10 mouse cellular contexts compared by ENCODE assay signal in the genomic region with DNA sequence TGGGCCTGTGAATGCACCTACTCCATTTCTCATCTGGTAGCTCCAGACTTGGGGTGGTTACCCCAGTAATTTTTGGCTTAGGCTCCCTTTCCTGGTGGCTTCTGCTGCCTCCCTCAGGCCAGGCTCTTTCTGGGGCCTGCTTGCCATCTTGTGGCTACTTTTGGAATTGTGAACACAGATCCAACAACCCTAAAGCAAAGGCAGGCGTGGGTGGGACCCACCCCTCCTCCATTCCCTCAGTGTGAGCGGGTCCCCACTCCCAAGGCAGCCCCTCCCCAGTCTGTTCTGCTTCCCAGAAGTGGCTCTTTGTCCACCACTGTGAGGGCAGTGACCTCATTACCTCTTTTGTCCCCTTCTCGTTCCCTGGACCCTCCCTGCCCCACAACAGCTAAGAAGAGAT. TPM values are rescaled to one million over a fixed set of nuclear protein-coding genes. Genes with fewer than 3 reads are reported as not detected.
DNase-seq lines count a peak whose midpoint lies in the region; ATAC-seq and TF ChIP-seq lines count a peak whose summit lies in the region.
"Had no signal": no experiment of that assay in that cellular context is flagged by ENCODE, and none has a peak within 500 bp of the region (broad histone marks: within the 10 kb centered on the region; RNA-seq: fewer than 3 reads in every experiment).

No protein-coding gene starts in this region.

- no peak for ATAC-seq in forebrain, postnatal 0 days
- ATAC-seq in forebrain, embryonic 12.5 days (ENCODE audit: low FRiP score) = no peak
- no peak for ATAC-seq in liver, postnatal 0 days
- no peak for ATAC-seq in liver, embryonic 12.5 days

- peak; percentile 66 for TF ChIP-seq CTCF in forebrain, postnatal 0 days (IDR thresholded peaks at IDR 0.05; ENCODE audit: low read depth)
- TF ChIP-seq CTCF in liver, postnatal 0 days (IDR thresholded peaks at IDR 0.05; ENCODE audit: low read depth) = peak; percentile 54

- no peak overlapping the region for H3K4me2 ChIP-seq in forebrain, postnatal 0 days (ENCODE audit: low read depth)
- no peak overlapping the region for H3K4me2 ChIP-seq in forebrain, embryonic 12.5 days
- H3K4me2 ChIP-seq in liver, postnatal 0 days (ENCODE audit: low read depth, low read length) = no peak overlapping the region
- H3K4me2 ChIP-seq in liver, embryonic 12.5 days = no peak overlapping the region
- H3K4me2 ChIP-seq: heart, embryonic 13.5 days had no signal

- H3K36me3 ChIP-seq in forebrain, postnatal 0 days (ENCODE audit: insufficient read depth) = no peaks in the 10 kb centered on the region
- H3K36me3 ChIP-seq in forebrain, embryonic 12.5 days (replicated peaks) = no peaks in the 10 kb centered on the region
- no peaks in the 10 kb centered on the region for H3K36me3 ChIP-seq in liver, postnatal 0 days (replicated peaks; ENCODE audit: insufficient read depth, low read length)
- no peaks in the 10 kb centered on the region for H3K36me3 ChIP-seq in liver, embryonic 12.5 days
- no peaks in the 10 kb centered on the region for H3K36me3 ChIP-seq in limb, embryonic 10.5 days
- H3K36me3 ChIP-seq: heart, embryonic 13.5 days had no signal

- DNase-seq in forebrain, postnatal 0 days = peak; percentile 38
- DNase-seq in liver, postnatal 0 days = no peak
- peak; percentile 22 for DNase-seq in MN1 (ENCODE audit: low spot score)
- peak; percentile 58 for DNase-seq in limb, embryonic 10.5 days (ENCODE audit: low spot score)
- DNase-seq in urinary bladder, postnatal 25 days (ENCODE audit: low spot score) = no peak
- DNase-seq in right cerebral cortex, adult 18-20 months = no peak

- H3K4me1 ChIP-seq in forebrain, postnatal 0 days (ENCODE audit: insufficient read depth) = peaks cover 3% of the 10 kb centered on the region; the same call in 1 of the 2 replicates
- H3K4me1 ChIP-seq in forebrain, embryonic 12.5 days = peaks cover 22% of the 10 kb centered on the region
- peaks cover 15% of the 10 kb centered on the region for H3K4me1 ChIP-seq in liver, postnatal 0 days (ENCODE audit: insufficient read depth)
- H3K4me1 ChIP-seq in liver, embryonic 12.5 days = peaks cover 20% of the 10 kb centered on the region
- peaks cover 24% of the 10 kb centered on the region for H3K4me1 ChIP-seq in limb, embryonic 10.5 days

- WGBS in forebrain, postnatal 0 days = 16% methylated on average over 3 of the region's 3 CpGs
- WGBS in forebrain, embryonic 12.5 days = 5% methylated on average over 3 of the region's 3 CpGs
- 43% methylated on average over 3 of the region's 3 CpGs for WGBS in liver, postnatal 0 days (ENCODE audit: insufficient replicate concordance)
- 28% methylated on average over 3 of the region's 3 CpGs for WGBS in liver, embryonic 12.5 days (ENCODE audit: insufficient replicate concordance)
- 25% methylated on average over 3 of the region's 3 CpGs for WGBS in limb, embryonic 10.5 days

- no peak for TF ChIP-seq EP300 in liver, postnatal 0 days (IDR thresholded peaks at IDR 0.05; ENCODE audit: low read depth)

- H3K27me3 ChIP-seq in forebrain, postnatal 0 days (ENCODE audit: insufficient read depth, low read length) = no peaks in the 10 kb centered on the region; the same call in none of the 2 replicates
- peaks cover 53% of the 10 kb centered on the region for H3K27me3 ChIP-seq in forebrain, embryonic 12.5 days
- H3K27me3 ChIP-seq in liver, postnatal 0 days (ENCODE audit: insufficient read depth, low read length) = no peaks in the 10 kb centered on the region
- peaks cover 30% of the 10 kb centered on the region for H3K27me3 ChIP-seq in liver, embryonic 12.5 days (replicated peaks)
- peaks cover 4% of the 10 kb centered on the region for H3K27me3 ChIP-seq in limb, embryonic 10.5 days (ENCODE audit: low read depth, poor library complexity, severe bottlenecking)
- H3K27me3 ChIP-seq: heart, embryonic 13.5 days had no signal

- no peak overlapping the region for H3K27ac ChIP-seq in forebrain, postnatal 0 days (ENCODE audit: low read depth, low read length)
- no peak overlapping the region for H3K27ac ChIP-seq in forebrain, embryonic 12.5 days
- H3K27ac ChIP-seq in liver, postnatal 0 days (ENCODE audit: low read depth) = no peak overlapping the region
- H3K27ac ChIP-seq in liver, embryonic 12.5 days = no peak overlapping the region
- peak overlapping the region; percentile 36; the same call in 1 of the 2 replicates for H3K27ac ChIP-seq in limb, embryonic 10.5 days
- H3K27ac ChIP-seq: heart, embryonic 13.5 days had no signal

- H3K9me3 ChIP-seq in forebrain, postnatal 0 days (ENCODE audit: low read length) = no peaks in the 10 kb centered on the region
- no peaks in the 10 kb centered on the region for H3K9me3 ChIP-seq in forebrain, embryonic 12.5 days
- no peaks in the 10 kb centered on the region for H3K9me3 ChIP-seq in liver, postnatal 0 days (ENCODE audit: low read length)
- H3K9me3 ChIP-seq in liver, embryonic 12.5 days (replicated peaks) = no peaks in the 10 kb centered on the region
- H3K9me3 ChIP-seq in limb, embryonic 10.5 days (replicated peaks) = no peaks in the 10 kb centered on the region
- H3K9me3 ChIP-seq: heart, embryonic 13.5 days; megakaryocyte, embryonic 14.5 days had no signal

- H3K4me3 ChIP-seq in forebrain, postnatal 0 days (ENCODE audit: low read depth, low read length) = no peak overlapping the region
- no peak overlapping the region for H3K4me3 ChIP-seq in forebrain, embryonic 12.5 days (replicated peaks)
- no peak overlapping the region for H3K4me3 ChIP-seq in liver, postnatal 0 days (ENCODE audit: low read depth, low read length)
- no peak overlapping the region for H3K4me3 ChIP-seq in liver, embryonic 12.5 days
- H3K4me3 ChIP-seq in limb, embryonic 10.5 days = no peak overlapping the region
- H3K4me3 ChIP-seq: heart, embryonic 13.5 days; megakaryocyte, embryonic 14.5 days had no signal

- H3K9ac ChIP-seq in forebrain, postnatal 0 days = no peak overlapping the region
- H3K9ac ChIP-seq in forebrain, embryonic 12.5 days = no peak overlapping the region
- no peak overlapping the region for H3K9ac ChIP-seq in liver, postnatal 0 days (replicated peaks)
- H3K9ac ChIP-seq in liver, embryonic 12.5 days = no peak overlapping the region
- H3K9ac ChIP-seq: heart, embryonic 13.5 days had no signal

RNA-seq across cellular contexts. Expression of gene Kcnq1, which starts 46.2 kb away (rescaled TPM):
- 0.77 and 1.00 TPM in 2 replicates for total RNA-seq in forebrain, postnatal 0 days (2014; rRNA removed)
- 1.1 and 2.0 TPM in 2 replicates for polyA plus RNA-seq in forebrain, postnatal 0 days (2015; fragmentation: Nextera tagmentation; extraction: Ambion mirVana)
- polyA plus RNA-seq in forebrain, embryonic 12.5 days (2016; fragmentation: Nextera tagmentation; extraction: Ambion mirVana) = 0.87 and 0.94 TPM in 2 replicates
- polyA plus RNA-seq in liver, postnatal 0 days (2015; fragmentation: Nextera tagmentation; extraction: Ambion mirVana) = 0.37 and 0.63 TPM in 2 replicates
- 0.21 and 0.61 TPM in 2 replicates for polyA plus RNA-seq in liver, embryonic 12.5 days (2016; fragmentation: Nextera tagmentation; extraction: Ambion mirVana)
- polyA plus RNA-seq in limb, embryonic 10.5 days (2016; fragmentation: Nextera tagmentation; extraction: Ambion mirVana) = 0.94 and 1.0 TPM in 2 replicates

RNA-seq across cellular contexts. Expression of gene Trpm5, which starts 57.9 kb away (rescaled TPM):
- total RNA-seq in forebrain, postnatal 0 days (2014; rRNA removed) = 1.0 and 1.3 TPM in 2 replicates
- polyA plus RNA-seq in forebrain, postnatal 0 days (2015; fragmentation: Nextera tagmentation; extraction: Ambion mirVana) = 1.1 and 1.2 TPM in 2 replicates
- 1.1 and 1.3 TPM in 2 replicates for polyA plus RNA-seq in forebrain, embryonic 12.5 days (2016; fragmentation: Nextera tagmentation; extraction: Ambion mirVana)
- 0.13 and 0.42 TPM in 2 replicates for polyA plus RNA-seq in liver, postnatal 0 days (2015; fragmentation: Nextera tagmentation; extraction: Ambion mirVana)
- polyA plus RNA-seq in liver, embryonic 12.5 days (2016; fragmentation: Nextera tagmentation; extraction: Ambion mirVana) = 1.3 and 1.6 TPM in 2 replicates
- polyA plus RNA-seq in limb, embryonic 10.5 days (2016; fragmentation: Nextera tagmentation; extraction: Ambion mirVana) = 0.88 and 1.9 TPM in 2 replicates

Comparison
In these comparisons a context has a peak if more than half of its experiments do, and no peak if none do; other contexts are left out.
1. DNase-seq: peak in forebrain, postnatal 0 days (single experiment), MN1 (single experiment) and limb, embryonic 10.5 days (single experiment); none in liver, postnatal 0 days (single experiment), urinary bladder, postnatal 25 days (single experiment) and right cerebral cortex, adult 18-20 months (single experiment).